Mouse (Mus musculus) left cerebral cortex, adult 2 months (tissue): ENCODE measurements around the gene Bcl2l1. TPM values are rescaled to one million over a fixed set of nuclear protein-coding genes. Genes with fewer than 3 reads are reported as not detected.

ENCODE experiments used
- DNase-seq, 2 experiments: peaks; one replicate each; pipeline ENCODE4 v3.0.0; 2021 to 2022; ENCODE audit warnings: low spot score in 2 of 2, mixed read lengths in 1 of 2; ENCODE audit errors: extremely low spot score in 1 of 2
- H3K27ac ChIP-seq: fragments of 200-600 bp; 2 replicates; pipeline ENCODE4 v1.8.1; 2022
- H3K4me3 ChIP-seq: fragments of 200-600 bp; 2 replicates; pipeline ENCODE4 v1.8.1; 2022
- CTCF ChIP-seq: fragments of 200-600 bp; IDR thresholded peaks from 2 replicates; pipeline ENCODE4 v1.8.1; 2022; ENCODE audit warnings: antibody characterized with exemption, mild to moderate bottlenecking, moderate library complexity
- intact Hi-C: fragments of 180-260 bp; cut with DNase I; formaldehyde crosslinking; loops from one replicate; pipeline ENCODE4 v1.15.1; 2025
- total RNA-seq, 2 experiments: library from RNA; stranded (reverse); gene quantifications; 2 replicates each; pipeline ENCODE4 v1.2.3; 2021

The Bcl2l1 gene
- total RNA-seq, 2 experiments from 2014 or later, result 133 to 135 TPM

DNA sequence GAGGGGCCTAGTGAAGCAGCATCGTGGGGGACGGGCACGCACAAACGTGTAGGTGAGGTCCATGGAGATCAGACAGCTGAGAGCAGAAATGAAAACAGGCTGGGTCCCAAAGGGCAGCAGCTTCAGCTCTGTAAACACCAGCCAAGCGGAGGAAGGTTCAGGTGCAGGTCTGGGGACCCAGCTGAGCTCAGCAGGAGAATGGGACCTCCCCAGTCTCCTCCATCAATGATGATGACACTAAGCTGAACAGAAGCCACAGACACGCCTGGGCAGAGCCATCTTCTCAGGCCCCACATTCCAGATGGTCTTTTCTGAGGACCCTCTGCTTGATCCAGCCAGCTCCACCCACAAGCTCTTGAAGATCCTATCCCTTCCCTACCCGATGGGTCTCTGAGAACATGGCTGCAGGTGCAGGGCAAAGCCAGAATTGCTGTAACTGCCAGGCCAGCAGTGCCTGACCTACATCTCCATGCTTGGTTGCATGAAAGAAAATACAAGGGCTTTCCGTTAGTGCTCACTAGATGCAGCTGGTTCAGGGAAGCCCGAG lies 37.2 kb downstream of the Bcl2l1 start:
- intact Hi-C loops, result no loop called here
- peak overlapping the region; percentile 73 for H3K27ac ChIP-seq
- no peak overlapping the region for H3K4me3 ChIP-seq
- TF ChIP-seq CTCF, result no peak
- no peak for DNase-seq

DNA sequence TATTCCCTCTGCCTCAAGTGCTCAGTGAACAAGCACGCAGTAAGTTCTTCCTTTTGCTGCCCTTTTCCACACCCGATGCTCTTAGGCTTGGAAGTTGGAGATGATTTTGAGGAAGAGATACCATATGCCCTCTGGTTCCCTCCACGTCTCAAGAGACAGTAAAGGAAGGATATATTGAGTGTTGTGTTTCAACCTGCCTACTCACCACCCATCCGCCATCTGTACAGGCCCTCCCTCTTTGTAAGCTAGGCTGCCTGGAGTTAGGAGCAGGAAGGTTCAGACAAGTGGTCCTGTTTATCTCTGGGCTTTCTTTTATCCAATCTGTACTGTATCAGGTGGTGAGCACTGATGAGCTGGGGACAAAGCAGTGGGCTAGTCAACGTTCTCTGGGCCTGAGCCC lies 38.1 kb downstream of the Bcl2l1 start:
- intact Hi-C loops, result no loop called here
- DNase-seq, result no peak
- TF ChIP-seq CTCF, result no peak
- Histone ChIP-seq H3K27ac (peak overlapping the region; percentile 73; the same call in 1 of the 2 replicates), H3K4me3 (no peak overlapping the region)

DNA sequence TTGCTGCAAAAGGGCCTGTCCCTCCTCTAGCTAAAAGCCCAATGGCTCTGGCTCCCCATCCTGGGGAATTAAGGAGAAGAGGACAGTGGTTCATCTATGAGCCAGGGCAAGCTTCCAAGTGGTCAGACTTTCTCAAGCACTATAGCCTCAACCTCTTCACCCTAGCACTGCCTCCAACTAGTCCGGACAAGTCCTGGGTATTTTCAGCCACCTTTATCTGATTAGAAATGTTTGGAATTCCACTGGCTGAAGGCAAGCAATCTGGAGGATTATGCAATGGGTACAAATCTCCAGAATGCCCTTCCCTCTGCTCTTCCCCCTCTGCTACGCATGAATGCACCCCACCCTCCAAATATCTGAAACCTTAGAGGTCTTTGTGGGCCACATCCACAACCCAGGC lies 39.1 kb downstream of the Bcl2l1 start:
- H3K27ac ChIP-seq, result peak overlapping the region; percentile 42
- TF ChIP-seq CTCF, result no peak
- H3K4me3 ChIP-seq, result no peak overlapping the region
- DNase-seq, result no peak
- intact Hi-C loops, result no loop called here

DNA sequence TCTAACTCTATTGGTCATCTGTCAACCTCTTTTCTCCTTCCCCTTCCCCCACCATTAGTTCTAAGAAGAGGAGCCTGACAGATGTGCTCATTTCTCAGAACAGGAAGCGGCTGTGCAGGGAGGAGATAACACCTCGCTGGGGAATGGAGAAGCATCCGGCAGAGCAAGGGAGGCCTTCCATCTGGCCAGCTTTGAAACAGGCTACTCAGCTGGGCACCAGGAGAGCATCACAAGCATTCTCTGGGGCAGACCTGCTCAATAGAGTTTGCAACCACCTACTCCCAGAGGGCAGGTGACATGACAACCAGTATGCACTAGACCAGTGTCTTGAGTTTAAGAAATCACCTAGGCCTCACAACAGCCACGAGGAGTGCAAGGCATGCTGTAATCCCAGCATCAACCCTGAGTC lies 41.9 kb downstream of the Bcl2l1 start:
- intact Hi-C loops, result no loop called here
- H3K4me3 ChIP-seq, result no peak overlapping the region
- no peak for TF ChIP-seq CTCF
- no peak for DNase-seq
- H3K27ac ChIP-seq, result peak overlapping the region; percentile 73

DNA sequence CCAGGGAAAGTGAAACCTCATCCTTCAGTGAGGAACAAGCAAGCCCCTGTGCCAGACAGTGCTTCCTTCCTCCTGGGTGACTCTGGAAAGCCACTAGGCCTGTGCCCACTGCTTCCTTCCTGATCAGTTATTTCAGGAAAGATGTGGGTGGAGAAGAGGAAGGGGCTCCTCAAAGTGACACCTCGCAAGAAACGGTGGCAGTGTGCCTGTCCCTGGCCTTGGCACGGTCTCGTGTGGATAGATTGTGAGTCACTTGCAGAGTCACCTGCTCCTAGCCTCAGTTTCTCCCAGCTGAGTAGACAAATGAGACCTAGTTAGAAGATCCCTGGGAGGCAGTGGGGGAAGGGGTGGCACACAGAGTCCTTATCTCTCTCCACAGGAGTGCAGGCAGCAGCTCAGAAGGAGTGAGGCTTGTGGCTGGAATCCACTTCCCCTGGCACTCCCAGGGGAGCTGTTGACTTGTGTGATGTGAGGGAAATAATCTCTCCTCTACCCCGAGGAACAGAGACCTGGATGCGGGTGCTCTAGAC lies 42.6 kb downstream of the Bcl2l1 start:
- TF ChIP-seq CTCF, result no peak
- intact Hi-C loops, result no loop called here
- DNase-seq, result peak; percentile 32 to 50
- no peak overlapping the region for H3K4me3 ChIP-seq
- H3K27ac ChIP-seq, result peak overlapping the region; percentile 73

DNA sequence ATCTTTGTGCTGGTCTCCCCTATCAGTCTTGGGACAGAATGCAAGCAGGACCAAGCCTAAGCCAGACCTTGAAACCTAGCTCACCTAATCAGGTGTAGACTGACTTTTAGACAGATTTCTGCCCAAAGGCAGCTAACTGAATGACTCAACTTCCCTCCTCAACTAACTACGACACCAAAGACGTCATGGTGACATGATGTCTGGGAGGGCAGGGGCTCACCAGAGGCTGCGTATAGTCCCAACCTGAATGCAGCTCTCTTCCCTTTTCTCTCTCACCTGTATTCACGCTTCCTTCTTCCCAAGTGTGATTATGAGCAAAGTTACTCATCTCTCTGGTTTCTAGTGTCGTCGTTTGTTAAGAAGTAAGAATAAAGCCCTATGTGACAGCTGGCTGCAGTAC lies 44.0 kb downstream of the Bcl2l1 start:
- no peak for DNase-seq
- intact Hi-C loops, result no loop called here
- TF ChIP-seq CTCF, result no peak
- peak overlapping the region; percentile 73 for H3K27ac ChIP-seq
- H3K4me3 ChIP-seq, result no peak overlapping the region

DNA sequence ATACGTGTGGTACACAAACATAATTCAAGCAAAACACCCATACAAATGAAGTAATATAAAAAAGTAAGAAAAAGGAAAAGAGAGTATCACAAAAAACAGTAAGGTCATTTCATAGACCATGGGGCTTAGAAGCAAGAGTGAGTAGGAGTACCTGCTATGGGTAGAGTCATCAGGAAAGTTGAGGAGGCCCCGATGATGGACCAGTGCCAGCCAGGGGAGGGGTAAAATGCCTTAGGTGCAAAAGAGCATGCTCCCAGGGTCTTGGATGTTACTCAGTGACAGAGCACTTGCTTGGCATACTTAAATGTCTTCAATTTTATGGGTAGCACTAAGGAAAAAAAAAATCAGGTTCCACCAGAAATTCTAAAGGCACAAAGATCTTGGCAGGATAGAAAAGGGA lies 44.4 kb downstream of the Bcl2l1 start:
- intact Hi-C loops, result no loop called here
- no peak for DNase-seq
- Histone ChIP-seq H3K27ac (peak overlapping the region; percentile 73), H3K4me3 (no peak overlapping the region)
- no peak for TF ChIP-seq CTCF

DNA sequence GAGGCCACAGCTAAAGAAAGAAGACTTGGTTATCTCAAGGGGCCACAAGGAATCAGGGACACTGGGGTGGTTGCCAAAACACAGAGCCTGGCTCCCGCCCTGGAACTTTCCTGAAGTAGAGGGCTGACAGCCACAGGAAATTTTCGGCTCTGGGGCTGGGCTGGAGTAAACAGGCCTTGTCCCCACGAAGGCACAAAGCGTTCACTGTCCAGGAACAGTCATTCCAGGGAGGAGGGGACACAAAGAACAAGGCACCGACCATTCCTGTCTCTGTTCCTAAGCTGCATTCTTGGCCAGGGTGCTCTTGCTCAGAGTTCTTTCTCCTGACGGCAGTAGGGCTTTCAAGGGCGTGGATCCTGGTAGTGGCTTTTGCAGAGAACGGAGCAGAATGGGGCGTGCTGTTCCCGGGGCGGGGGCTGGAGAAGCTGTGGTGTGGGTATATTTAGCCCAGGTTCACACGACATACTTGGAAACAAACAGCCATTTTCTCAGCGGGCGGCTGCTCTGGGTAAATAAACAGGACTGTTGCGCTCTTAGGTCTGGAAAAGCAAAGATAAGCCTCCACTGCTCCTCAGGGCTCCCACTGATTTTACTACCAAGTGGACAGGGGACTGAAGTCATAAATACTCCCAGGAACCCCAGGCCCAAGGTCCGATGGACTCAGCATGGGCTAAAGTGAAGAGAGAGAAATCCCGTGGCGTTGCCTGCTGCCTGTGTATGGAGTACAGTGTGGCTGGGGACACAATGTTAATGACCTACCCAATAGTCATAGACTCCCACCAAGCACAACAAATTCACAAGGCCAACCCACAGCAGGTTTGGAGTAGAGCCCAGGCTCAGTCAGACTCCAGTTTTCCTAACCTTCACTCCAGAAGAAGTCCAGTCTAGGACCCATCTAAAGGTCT lies 45.8 kb downstream of the Bcl2l1 start:
- intact Hi-C loops, result loop anchor here (1.0 kb wide), 2 partner anchors 35 to 45 kb away; no protein-coding TSS in a partner anchor
- no peak overlapping the region for H3K4me3 ChIP-seq
- no peak for TF ChIP-seq CTCF
- peak overlapping the region; percentile 85 for H3K27ac ChIP-seq
- peak; percentile 67 to 72 for DNase-seq

DNA sequence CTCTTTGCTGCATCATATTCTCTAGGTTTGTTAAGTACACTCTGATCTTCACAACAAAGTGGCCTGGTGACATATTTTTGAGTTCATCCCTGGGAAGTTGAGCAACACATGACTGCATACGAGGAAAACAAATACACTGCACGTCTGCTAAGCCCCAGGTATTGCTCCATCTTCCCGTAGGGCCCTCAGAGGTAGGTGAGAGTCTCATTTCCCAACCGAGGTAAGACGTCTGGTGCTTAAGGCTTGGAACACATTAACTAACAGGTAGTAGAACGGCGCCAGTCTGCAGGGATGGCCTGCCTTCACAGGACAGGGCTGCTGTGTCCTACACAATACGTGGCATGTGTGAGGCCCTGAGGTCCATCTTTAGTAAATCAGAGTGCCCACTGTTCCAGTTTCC lies 46.9 kb downstream of the Bcl2l1 start:
- DNase-seq, result no peak
- intact Hi-C loops, result loop anchor here (1.0 kb wide), 2 partner anchors 36 to 46 kb away; no protein-coding TSS in a partner anchor
- no peak for TF ChIP-seq CTCF
- H3K4me3 ChIP-seq, result no peak overlapping the region
- H3K27ac ChIP-seq, result peak overlapping the region; percentile 85

DNA sequence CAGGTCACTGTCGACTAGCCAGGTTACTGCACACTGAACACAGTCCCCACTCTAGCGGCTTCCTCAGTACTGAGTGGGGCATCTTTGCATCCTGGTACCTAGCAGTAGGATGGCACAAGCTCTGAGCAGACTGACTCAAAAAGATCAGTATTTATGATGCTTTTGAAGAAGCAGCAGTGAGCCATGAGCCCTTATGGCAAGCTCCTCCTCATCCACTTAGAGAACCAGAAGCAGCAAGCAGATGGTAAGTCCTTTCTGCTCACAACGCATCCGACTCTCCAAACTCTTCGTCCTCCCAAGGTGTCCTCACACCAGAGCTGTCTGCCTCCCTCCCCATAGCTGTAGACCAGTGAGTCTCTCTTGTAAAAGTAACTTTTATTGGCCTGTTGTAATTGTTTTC lies 48.3 kb downstream of the Bcl2l1 start:
- TF ChIP-seq CTCF, result no peak
- Histone ChIP-seq H3K4me3 (no peak overlapping the region), H3K27ac (peak overlapping the region; percentile 57)
- intact Hi-C loops, result no loop called here
- DNase-seq, result no peak

DNA sequence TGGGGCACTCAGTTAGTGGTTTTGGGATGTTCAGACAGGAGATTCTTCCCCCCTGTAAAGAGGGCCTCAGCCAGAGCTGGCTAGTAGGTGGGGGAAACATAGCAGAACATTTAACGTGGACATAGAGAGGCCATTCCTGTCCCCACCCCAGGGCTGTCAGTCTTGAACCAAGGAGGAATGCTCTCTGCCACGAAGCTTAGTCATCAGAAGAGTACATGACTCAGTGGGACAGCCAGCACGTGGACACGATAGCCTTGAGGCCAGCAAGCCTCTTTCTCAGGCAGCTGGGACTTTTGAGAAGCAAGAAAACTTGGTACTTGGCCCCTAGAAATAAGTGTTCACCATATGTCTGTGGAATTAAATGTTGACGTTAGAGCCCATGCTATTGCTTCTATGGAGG lies 48.9 kb downstream of the Bcl2l1 start:
- Histone ChIP-seq H3K4me3 (no peak overlapping the region), H3K27ac (peak overlapping the region; percentile 57)
- intact Hi-C loops, result no loop called here
- no peak for DNase-seq
- TF ChIP-seq CTCF, result no peak

DNA sequence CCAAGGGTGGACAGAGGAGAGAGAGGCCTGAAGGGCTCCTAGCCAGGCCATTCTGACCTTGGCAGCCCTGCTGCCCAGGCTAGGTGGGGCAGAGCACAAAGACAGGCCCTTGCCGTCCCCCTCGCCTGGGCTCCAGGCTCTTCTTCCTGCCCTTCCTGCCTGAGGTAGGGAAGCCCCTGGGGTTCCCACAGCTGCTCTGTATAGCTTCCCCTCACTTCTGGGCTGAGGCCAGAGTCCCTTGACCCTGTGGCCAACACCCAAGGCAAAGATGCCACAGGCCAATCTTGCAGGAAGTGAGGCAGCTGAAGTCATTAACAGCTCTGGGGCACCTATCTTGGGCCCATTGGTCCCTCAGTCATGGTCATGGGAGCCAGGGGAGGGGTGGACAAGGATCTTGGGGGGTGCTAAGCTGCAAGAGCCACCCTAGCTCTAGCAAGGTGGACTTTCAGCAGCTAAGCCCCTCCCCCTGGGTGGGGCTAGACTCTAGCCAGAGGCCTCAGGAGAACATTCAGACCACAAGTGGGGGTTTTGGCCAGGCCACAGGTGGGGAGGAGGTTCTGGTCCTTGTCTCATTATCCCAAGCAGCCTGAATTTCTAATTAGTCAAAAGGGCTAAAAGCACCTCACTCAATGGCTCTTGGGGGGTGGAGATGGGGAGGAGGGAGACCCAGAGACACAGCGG lies 50.4 kb downstream of the Bcl2l1 start:
- TF ChIP-seq CTCF, result no peak
- Histone ChIP-seq H3K27ac (peak overlapping the region; percentile 76), H3K4me3 (no peak overlapping the region)
- intact Hi-C loops, result no loop called here
- DNase-seq, result no peak
